Mouse (Mus musculus) hindbrain, embryonic 13.5 days (tissue): ENCODE results near the gene Gtf2ird2. TPM values are rescaled to one million over a fixed set of nuclear protein-coding genes. Genes with fewer than 3 reads are reported as not detected.

ENCODE experiments used
- ATAC-seq: fragments of 200-750 bp; cut with Nextera tagmentation; 2 replicates; pipeline ENCODE4 v1.8.0; 2017; ENCODE audit warnings: moderate TSS enrichment; ENCODE audit not compliant: low FRiP score
- H3K27ac ChIP-seq: fragments of 300-500 bp; sonication (generic); 2 replicates; pipeline ENCODE4 v1.5.1; 2015; ENCODE audit warnings: inconsistent platforms, mild to moderate bottlenecking, moderate library complexity
- H3K27me3 ChIP-seq: fragments of 300-500 bp; sonication (generic); 2 replicates; pipeline ENCODE4 v1.6.1; 2015; ENCODE audit warnings: mild to moderate bottlenecking, inconsistent platforms
- H3K36me3 ChIP-seq: fragments of 300-500 bp; sonication (generic); 2 replicates; pipeline ENCODE4 v1.6.1; 2015; ENCODE audit warnings: mild to moderate bottlenecking, inconsistent platforms
- H3K4me1 ChIP-seq: fragments of 300-500 bp; sonication (generic); replicated peaks from 2 replicates; pipeline ENCODE4 v1.6.1; 2015; ENCODE audit warnings: inconsistent platforms
- H3K4me2 ChIP-seq: fragments of 300-500 bp; sonication (generic); 2 replicates; pipeline ENCODE4 v1.6.1; 2015; ENCODE audit warnings: inconsistent platforms, mild to moderate bottlenecking, moderate library complexity
- H3K4me3 ChIP-seq: fragments of 300-500 bp; sonication (generic); 2 replicates; pipeline ENCODE4 v1.5.1; 2015; ENCODE audit warnings: mild to moderate bottlenecking, inconsistent platforms
- H3K9ac ChIP-seq: fragments of 300-500 bp; sonication (generic); 2 replicates; pipeline ENCODE4 v1.6.1; 2015; ENCODE audit warnings: mild to moderate bottlenecking, inconsistent platforms
- H3K9me3 ChIP-seq: fragments of 300-500 bp; sonication (generic); 2 replicates; pipeline ENCODE4 v1.6.1; 2016; ENCODE audit warnings: inconsistent platforms
- WGBS: fragments of 180-500 bp; shearing (Covaris S2); methylation state at CpG from one replicate; pipeline ENCODE4 v1.1.7; 2015; 5-methylcytosine and 5-hydroxymethylcytosine counted together
- polyA plus RNA-seq: library from polyadenylated mRNA; unstranded; fragments of >200 nt; fragmentation: Nextera tagmentation; extraction: Ambion mirVana; gene quantifications from 2 replicates; pipeline ENCODE4 v1.2.1, GENCODE M21; 2015

The Gtf2ird2 gene
- polyA plus RNA-seq, 1 experiment from 2014 or later, result 12.8 TPM

DNA sequence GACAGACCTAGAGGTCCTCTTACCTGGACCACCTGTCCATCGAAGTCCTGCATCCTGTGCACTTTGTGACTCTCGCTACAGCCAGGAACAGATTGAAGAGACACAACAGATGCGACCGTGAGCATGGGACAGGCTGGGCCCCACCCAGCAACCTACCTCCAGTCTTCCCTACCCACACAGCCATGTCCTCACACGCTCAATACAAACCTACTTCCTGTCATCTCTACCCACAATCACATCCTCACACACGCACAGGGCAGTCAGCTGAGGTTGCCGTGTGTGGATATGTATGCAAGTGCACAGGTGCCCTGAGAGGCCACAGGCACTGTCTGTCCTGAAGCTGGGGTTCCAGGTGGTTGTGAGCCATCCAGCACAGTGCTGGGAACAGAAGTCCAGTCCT lies 17.2 kb upstream of the Gtf2ird2 start:
- H3K4me1 ChIP-seq, result peaks cover 11% of the 10 kb centered on the region
- H3K27ac ChIP-seq, result no peak overlapping the region
- H3K4me2 ChIP-seq, result no peak overlapping the region
- H3K36me3 ChIP-seq, result peaks cover 65% of the 10 kb centered on the region
- 96% methylated on average over 7 of the region's 7 CpGs for WGBS
- H3K4me3 ChIP-seq, result no peak overlapping the region
- H3K27me3 ChIP-seq, result no peaks in the 10 kb centered on the region
- H3K9ac ChIP-seq, result no peak overlapping the region
- H3K9me3 ChIP-seq, result no peaks in the 10 kb centered on the region
- no peak for ATAC-seq

DNA sequence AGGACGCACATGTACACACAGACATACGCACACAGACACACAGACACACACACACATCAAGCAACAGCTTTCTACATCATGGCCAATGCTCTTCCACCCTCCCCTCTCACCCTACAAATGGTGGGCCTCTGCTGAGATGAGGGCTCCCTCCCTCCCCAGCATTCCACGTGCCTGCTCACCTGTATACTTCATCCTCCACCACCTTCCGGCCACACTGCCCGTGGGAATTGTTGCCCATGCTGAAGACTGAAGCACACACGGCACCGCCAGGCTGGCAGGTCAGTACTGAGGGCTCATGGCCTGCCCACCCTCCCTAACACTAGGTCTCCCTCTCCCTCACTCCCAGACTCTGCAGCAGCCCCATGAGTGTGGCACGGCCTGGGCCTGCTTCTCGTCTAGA lies 15.8 kb upstream of the Gtf2ird2 start:
- Histone ChIP-seq H3K4me1 (peaks cover 11% of the 10 kb centered on the region), H3K4me3 (no peak overlapping the region), H3K9ac (no peak overlapping the region), H3K27me3 (no peaks in the 10 kb centered on the region), H3K9me3 (no peaks in the 10 kb centered on the region), H3K36me3 (peaks cover 56% of the 10 kb centered on the region), H3K4me2 (no peak overlapping the region), H3K27ac (no peak overlapping the region)
- no peak for ATAC-seq
- WGBS, result 94% methylated on average over 9 of the region's 9 CpGs

DNA sequence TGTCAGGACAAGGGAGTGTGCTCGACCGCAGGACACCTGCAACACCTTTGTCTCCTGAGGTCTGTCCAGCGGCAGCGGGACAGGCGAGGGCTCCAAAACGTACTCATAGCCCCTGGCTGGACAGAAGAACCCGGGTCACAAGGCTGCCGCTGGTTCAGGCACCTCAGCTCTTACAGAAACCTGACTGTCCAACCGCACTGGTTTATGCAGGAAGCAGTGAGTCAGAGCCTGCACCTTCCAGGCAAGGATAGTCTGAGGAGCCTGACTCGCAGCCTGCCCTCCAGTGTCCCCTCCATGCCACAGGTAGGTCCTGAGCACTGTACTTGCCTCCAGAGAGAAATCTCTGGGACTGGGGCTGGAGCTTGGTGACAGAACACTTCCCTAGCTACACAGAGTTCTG lies 14.6 kb upstream of the Gtf2ird2 start:
- no peaks in the 10 kb centered on the region for H3K9me3 ChIP-seq
- H3K36me3 ChIP-seq, result peaks cover 46% of the 10 kb centered on the region
- peaks cover 11% of the 10 kb centered on the region for H3K4me1 ChIP-seq
- no peak overlapping the region for H3K9ac ChIP-seq
- no peak overlapping the region for H3K4me2 ChIP-seq
- no peak overlapping the region for H3K27ac ChIP-seq
- no peak for ATAC-seq
- no peaks in the 10 kb centered on the region for H3K27me3 ChIP-seq
- no peak overlapping the region for H3K4me3 ChIP-seq
- 94% methylated on average over 10 of the region's 10 CpGs for WGBS

DNA sequence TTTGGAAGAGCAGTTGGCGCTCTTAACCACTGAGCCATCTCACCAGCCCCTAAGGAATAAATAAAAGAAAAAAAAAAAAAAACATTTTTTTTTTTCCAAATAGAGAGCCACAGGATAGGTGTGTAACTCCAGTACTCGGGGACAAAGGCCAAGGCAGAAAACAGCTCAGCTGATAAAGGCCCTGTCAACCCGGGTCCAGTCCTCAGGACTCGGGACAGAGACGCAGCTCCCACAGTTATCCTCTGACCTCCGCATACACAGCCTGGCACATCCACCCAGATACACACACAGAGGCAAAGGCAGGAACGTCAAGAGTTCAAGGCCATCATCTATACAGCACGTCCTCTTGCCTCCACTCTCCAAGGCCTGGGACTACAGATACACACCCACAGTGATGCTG lies 13.7 kb upstream of the Gtf2ird2 start:
- H3K27me3 ChIP-seq, result no peaks in the 10 kb centered on the region
- no peak for ATAC-seq
- WGBS, result 94% methylated on average over 8 of the region's 8 CpGs

GRCm38 (mm10) chr5:134173206-134173605 lies 10.6 kb upstream of the Gtf2ird2 start:
- Histone ChIP-seq H3K9ac (no peak overlapping the region), H3K36me3 (peaks cover 21% of the 10 kb centered on the region), H3K9me3 (no peaks in the 10 kb centered on the region), H3K27me3 (no peaks in the 10 kb centered on the region; the same call in 1 of the 2 replicates), H3K4me3 (no peak overlapping the region), H3K27ac (no peak overlapping the region), H3K4me1 (peaks cover 10% of the 10 kb centered on the region), H3K4me2 (no peak overlapping the region)
- 44% methylated on average over 4 of the region's 4 CpGs for WGBS
- no peak for ATAC-seq

More for the DNA sequence above, 13.7 kb upstream of the Gtf2ird2 start:
- no peaks in the 10 kb centered on the region for H3K9me3 ChIP-seq
- H3K9ac ChIP-seq, result no peak overlapping the region
- no peak overlapping the region for H3K4me2 ChIP-seq
- H3K36me3 ChIP-seq, result peaks cover 39% of the 10 kb centered on the region
- no peak overlapping the region for H3K27ac ChIP-seq
- no peak overlapping the region for H3K4me3 ChIP-seq
- H3K4me1 ChIP-seq, result peaks cover 4% of the 10 kb centered on the region

- H3K36me3 ChIP-seq, result peaks cover 13% of the 10 kb centered on the region; the same call in 1 of the 2 replicates
- H3K27me3 ChIP-seq, result no peaks in the 10 kb centered on the region; the same call in 1 of the 2 replicates
- 9% methylated on average over 10 of the region's 10 CpGs for WGBS
- H3K9me3 ChIP-seq, result no peaks in the 10 kb centered on the region
- H3K4me3 ChIP-seq, result peak overlapping the region; percentile 94
- H3K9ac ChIP-seq, result peak overlapping the region; percentile 80
- H3K27ac ChIP-seq, result peak overlapping the region; percentile 84
- H3K4me1 ChIP-seq, result peaks cover 10% of the 10 kb centered on the region
- peak overlapping the region; percentile 91 for H3K4me2 ChIP-seq
- no peak for ATAC-seq
Measured at GRCm38 (mm10) chr5:134175696-134176095, 8.1 kb upstream of the Gtf2ird2 start.

DNA sequence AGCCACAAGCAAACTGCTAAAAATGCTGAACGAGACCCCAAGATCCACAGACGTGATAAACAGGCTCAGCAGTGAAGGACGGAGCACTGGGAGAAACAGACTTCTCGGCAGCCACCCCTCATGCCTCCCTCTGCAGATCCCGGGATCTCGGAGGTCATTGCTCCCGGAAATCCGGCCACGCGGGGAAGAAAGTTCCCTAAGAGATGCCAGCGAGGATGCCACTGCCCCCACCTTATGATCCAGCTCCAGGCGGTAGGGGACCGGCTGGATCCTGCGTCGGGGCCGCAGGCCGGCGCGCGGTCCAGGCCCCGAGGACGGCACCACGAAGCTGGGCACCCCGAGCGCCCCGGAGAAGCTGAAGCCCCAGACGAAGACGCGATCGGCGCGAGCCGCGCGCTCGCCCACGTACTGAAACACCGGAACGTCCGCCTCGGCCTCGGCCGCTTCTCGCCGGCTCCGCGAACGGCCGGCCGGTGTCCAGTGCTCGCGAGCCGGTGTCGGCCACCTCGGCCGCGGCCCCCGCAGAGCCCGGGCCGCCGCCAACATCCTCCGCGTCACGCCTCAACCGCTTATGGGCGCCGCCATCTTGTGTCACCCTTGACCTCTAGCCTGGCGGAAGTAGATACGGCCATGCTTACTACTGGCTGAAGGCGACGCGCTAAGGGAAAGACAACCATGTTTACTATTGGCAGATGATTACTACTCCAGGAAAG lies 7.5 kb upstream of the Gtf2ird2 start, which contains the start of gene Rcc1l:
TSS of gene Rcc1l (minus strand) at position 606 of the 713 bp plus-strand sequence.
- under 1% methylated on average over 66 of the region's 72 CpGs for WGBS
- Histone ChIP-seq H3K4me3 (peak within 1 kb of the TSS; percentile 94), H3K4me1 (peaks cover 10% of the 10 kb centered on the region), H3K27ac (peak within 1 kb of the TSS; percentile 84), H3K27me3 (no peaks in the 10 kb centered on the region; the same call in 1 of the 2 replicates), H3K36me3 (peaks cover 7% of the 10 kb centered on the region; the same call in 1 of the 2 replicates), H3K4me2 (peak within 1 kb of the TSS; percentile 91), H3K9ac (peak within 1 kb of the TSS; percentile 80), H3K9me3 (no peaks in the 10 kb centered on the region)
- peak; percentile 87 for ATAC-seq

DNA sequence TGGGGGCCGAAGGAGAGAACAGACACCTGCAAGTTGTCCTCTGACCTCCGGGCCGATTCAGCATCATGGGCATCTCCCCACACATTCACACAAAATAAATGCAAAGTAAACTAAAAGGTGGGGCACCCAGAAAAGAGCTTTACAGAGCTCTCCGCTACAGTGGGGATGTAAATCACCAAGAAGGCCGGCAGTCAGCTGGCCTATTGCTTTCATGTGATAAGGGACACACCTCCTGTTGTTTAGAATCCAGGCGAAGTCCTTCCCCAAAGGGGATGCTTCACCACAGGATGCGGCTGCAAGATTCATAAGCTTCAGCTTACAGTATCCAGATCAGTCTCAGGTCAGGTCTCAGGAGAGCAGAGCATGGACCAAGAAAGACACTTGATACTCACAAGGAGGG lies 5.3 kb upstream of the Gtf2ird2 start:
- peaks cover 26% of the 10 kb centered on the region for H3K4me1 ChIP-seq
- no peaks in the 10 kb centered on the region; the same call in 1 of the 2 replicates for H3K27me3 ChIP-seq
- ATAC-seq, result no peak
- WGBS, result 76% methylated on average over 7 of the region's 7 CpGs
- no peak overlapping the region for H3K4me2 ChIP-seq
- no peaks in the 10 kb centered on the region for H3K36me3 ChIP-seq
- no peak overlapping the region for H3K4me3 ChIP-seq
- no peaks in the 10 kb centered on the region for H3K9me3 ChIP-seq
- H3K9ac ChIP-seq, result 0 out of 2 replicates have a peak overlapping the region, but pooled peaks have one; percentile 35
- no peak overlapping the region for H3K27ac ChIP-seq

DNA sequence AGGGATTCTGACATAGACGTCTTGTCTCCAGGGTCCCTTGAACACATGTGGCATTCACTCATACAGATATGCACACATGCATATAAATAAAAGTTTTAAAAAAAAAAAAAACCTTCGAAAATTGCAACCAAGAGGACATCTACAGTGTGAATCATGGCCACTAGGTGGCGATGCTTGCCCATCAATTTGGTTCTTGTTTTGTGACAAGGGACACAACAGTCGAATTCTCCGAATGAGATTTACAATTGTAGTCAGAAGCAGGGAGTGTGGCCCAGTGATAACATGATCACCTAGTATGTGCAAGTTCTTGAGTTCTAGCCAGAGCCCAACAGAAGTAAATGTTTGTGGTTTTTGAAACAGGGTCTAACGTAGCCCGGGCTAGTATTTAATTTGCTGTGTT lies 3.9 kb upstream of the Gtf2ird2 start:
- no peak for ATAC-seq
- Histone ChIP-seq H3K9ac (no peak overlapping the region), H3K4me1 (peaks cover 28% of the 10 kb centered on the region), H3K4me3 (no peak overlapping the region), H3K27me3 (no peaks in the 10 kb centered on the region; the same call in 1 of the 2 replicates), H3K36me3 (no peaks in the 10 kb centered on the region), H3K4me2 (no peak overlapping the region), H3K9me3 (no peaks in the 10 kb centered on the region), H3K27ac (no peak overlapping the region)
- WGBS, result 28% methylated on average over 7 of the region's 7 CpGs

- 52% methylated on average over 3 of the region's 3 CpGs for WGBS
- no peak overlapping the region for H3K27ac ChIP-seq
- H3K36me3 ChIP-seq, result no peaks in the 10 kb centered on the region
- H3K9me3 ChIP-seq, result no peaks in the 10 kb centered on the region
- H3K27me3 ChIP-seq, result no peaks in the 10 kb centered on the region; the same call in 1 of the 2 replicates
- peak overlapping the region; percentile 63 for H3K9ac ChIP-seq
- no peak overlapping the region; the same call in 1 of the 2 replicates for H3K4me2 ChIP-seq
- no peak overlapping the region for H3K4me3 ChIP-seq
- H3K4me1 ChIP-seq, result peaks cover 23% of the 10 kb centered on the region
- ATAC-seq, result no peak
Measured at GRCm38 (mm10) chr5:134182172-134182571, 1.6 kb upstream of the Gtf2ird2 start.

- Histone ChIP-seq H3K9me3 (no peaks in the 10 kb centered on the region), H3K27ac (no peak overlapping the region), H3K4me1 (peaks cover 23% of the 10 kb centered on the region), H3K9ac (peak overlapping the region; percentile 85), H3K4me3 (peak overlapping the region; percentile 68), H3K4me2 (peak overlapping the region; percentile 89), H3K27me3 (no peaks in the 10 kb centered on the region; the same call in 1 of the 2 replicates), H3K36me3 (no peaks in the 10 kb centered on the region)
- ATAC-seq, result no peak
- 55% methylated on average over 4 of the region's 4 CpGs for WGBS
Measured at GRCm38 (mm10) chr5:134182735-134183134, 1.1 kb upstream of the Gtf2ird2 start.

GRCm38 (mm10) chr5:134183162-134183561 lies 657 bp upstream of the Gtf2ird2 start:
- Histone ChIP-seq H3K27me3 (no peaks in the 10 kb centered on the region; the same call in 1 of the 2 replicates), H3K4me1 (peaks cover 23% of the 10 kb centered on the region), H3K4me3 (peak overlapping the region; percentile 68), H3K9me3 (no peaks in the 10 kb centered on the region), H3K27ac (peak overlapping the region; percentile 95; the same call in 1 of the 2 replicates), H3K36me3 (no peaks in the 10 kb centered on the region), H3K4me2 (peak overlapping the region; percentile 89), H3K9ac (peak overlapping the region; percentile 85)
- 55% methylated on average over 7 of the region's 7 CpGs for WGBS
- no peak for ATAC-seq

- Histone ChIP-seq H3K27ac (no peak overlapping the region), H3K4me1 (peaks cover 23% of the 10 kb centered on the region), H3K9ac (no peak overlapping the region), H3K4me3 (no peak overlapping the region), H3K36me3 (no peaks in the 10 kb centered on the region), H3K27me3 (no peaks in the 10 kb centered on the region), H3K9me3 (no peaks in the 10 kb centered on the region), H3K4me2 (no peak overlapping the region)
- WGBS, result 87% methylated on average over 3 of the region's 3 CpGs
- ATAC-seq, result no peak
Measured at GRCm38 (mm10) chr5:134186059-134186458, 2.2 kb downstream of the Gtf2ird2 start.
